Mouse (Mus musculus) lung, adult 10 weeks (tissue): ENCODE results near the gene Bag2. TPM values are rescaled to one million over a fixed set of nuclear protein-coding genes. Genes with fewer than 3 reads are reported as not detected.

ENCODE experiments used
- polyA plus RNA-seq: library from polyadenylated mRNA; stranded (reverse); fragments of 350-450 nt; fragmentation: Illumina TruSeq; extraction: RNeasy Lipid Tissue Mini Kit (QIAGEN cat#74804); gene quantifications from one replicate; pipeline ENCODE4 v1.2.3, GENCODE M21; 2014; ENCODE audit warnings: low read depth, low replicate concordance; ENCODE audit not compliant: insufficient read depth

Gene Bag2
- 7.6 TPM for polyA plus RNA-seq

GRCm38 (mm10) chr1:33757491-33758041 is at the start of gene Bag2:
Bag2 (minus strand) TSS chr1:33757795.

GRCm38 (mm10) chr1:33719733-33720225 is 37.8 kb downstream of the Bag2 start, which contains the start of gene Rab23:
Rab23 (plus strand) TSS chr1:33719887.

Other genes starting within 250 kb of the Bag2 start
- gene Prim2, start 88.0 kb downstream of the Bag2 start, polyA plus RNA-seq, result 4.5 TPM
- gene Rab23, start 37.9 kb downstream of the Bag2 start, polyA plus RNA-seq, result 6.0 TPM
- gene Zfp451, start 56.8 kb upstream of the Bag2 start, polyA plus RNA-seq, result 7.5 TPM
- gene Bend6, start 150.0 kb upstream of the Bag2 start, polyA plus RNA-seq, result 0.77 TPM
- 16.7 TPM for gene Dst, start 150.4 kb upstream of the Bag2 start, polyA plus RNA-seq